Mouse (Mus musculus): ENCODE measurements around the gene Cmbl. TPM values are rescaled to one million over a fixed set of nuclear protein-coding genes. Genes with fewer than 3 reads are reported as not detected.

The Cmbl gene
- total RNA-seq, 2 experiments from 2014 or later, result 13.2 to 14.4 TPM

GRCm38 (mm10) chr15:31538346-31538745, 26.8 kb upstream of the Cmbl start:
- DNase-seq (ENCODE audit: low spot score in 2 of 2), result no peak
- intact Hi-C loops (cut with DNase I), result no loop called here

GRCm38 (mm10) chr15:31539643-31540512, 25.3 kb upstream of the Cmbl start:
- intact Hi-C loops (cut with DNase I), result no loop called here
- peak in 1 of 2 experiments; percentile 11 for DNase-seq (ENCODE audit: low spot score in 2 of 2)

DNA sequence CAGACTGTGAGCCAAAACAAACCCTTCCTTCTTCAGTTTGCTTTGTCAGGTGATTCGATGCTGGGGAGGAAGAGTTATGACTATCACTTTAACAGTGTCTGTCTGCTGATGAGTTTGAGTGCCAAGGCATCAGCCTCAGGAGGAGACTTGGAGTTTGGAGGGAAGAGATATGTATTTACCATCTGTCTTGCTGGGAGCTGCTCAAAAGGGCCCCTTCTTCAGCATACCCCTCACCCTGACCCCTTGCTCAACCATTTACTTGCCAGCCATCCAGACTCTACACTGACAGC, 24.7 kb upstream of the Cmbl start:
- DNase-seq (ENCODE audit: low spot score in 2 of 2), result no peak
- intact Hi-C loops (cut with DNase I), result no loop called here

DNA sequence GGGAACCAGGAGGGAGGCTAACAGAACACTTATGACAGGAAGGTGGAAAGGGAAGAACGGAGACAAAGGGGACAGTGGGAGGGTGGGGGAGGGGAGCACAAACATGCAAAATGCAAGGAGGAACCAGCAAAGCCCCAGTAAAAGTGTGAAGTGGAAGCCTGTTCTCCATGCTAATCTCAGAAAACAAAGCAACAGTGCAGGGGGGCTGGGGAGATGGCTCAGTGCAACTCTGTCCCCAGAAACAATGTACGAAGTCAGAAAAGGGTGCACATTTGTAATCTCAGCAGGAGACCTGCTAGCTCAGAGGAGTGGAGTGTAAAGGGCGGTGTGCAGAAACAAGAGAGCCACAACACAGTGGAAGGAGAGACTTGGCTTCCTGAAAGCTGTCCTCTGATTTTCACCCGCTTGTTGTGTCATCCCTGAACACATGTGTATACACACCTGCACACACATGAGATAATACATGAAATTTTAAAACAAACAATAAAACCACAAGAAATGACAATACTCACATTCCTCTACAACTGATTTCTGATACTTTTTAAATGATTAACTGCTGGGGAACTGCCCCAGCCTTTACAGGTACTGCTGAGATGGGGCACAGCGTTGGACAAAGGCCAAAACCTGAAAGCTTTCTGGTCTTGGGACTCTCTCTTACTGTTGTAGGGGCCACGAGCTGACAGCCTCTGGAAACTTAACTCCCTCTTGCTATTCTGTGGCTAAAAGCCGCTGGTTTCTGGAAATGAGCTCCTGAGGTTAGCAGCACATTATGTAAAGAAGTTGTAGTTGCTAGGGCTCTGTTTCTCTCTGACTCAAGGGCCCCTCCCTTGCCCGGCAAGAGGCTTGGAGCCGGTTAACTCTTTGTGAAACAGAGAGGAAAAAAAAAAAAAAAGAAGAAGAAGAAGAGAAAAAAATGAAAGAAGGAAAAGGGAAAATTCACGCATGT, 22.9 kb upstream of the Cmbl start:
- intact Hi-C loops (cut with DNase I), result no loop called here

GRCm38 (mm10) chr15:31543246-31543645, 21.9 kb upstream of the Cmbl start:
- intact Hi-C loops (cut with DNase I), result no loop called here
- no peak for DNase-seq (ENCODE audit: low spot score in 2 of 2)

More for the DNA sequence above, 22.9 kb upstream of the Cmbl start:
- no peak for DNase-seq (ENCODE audit: low spot score in 2 of 2)

- intact Hi-C loops (cut with DNase I), result no loop called here
These were observed 20.1 kb upstream of the Cmbl start for GRCm38 (mm10) chr15:31545058-31545457.

DNA sequence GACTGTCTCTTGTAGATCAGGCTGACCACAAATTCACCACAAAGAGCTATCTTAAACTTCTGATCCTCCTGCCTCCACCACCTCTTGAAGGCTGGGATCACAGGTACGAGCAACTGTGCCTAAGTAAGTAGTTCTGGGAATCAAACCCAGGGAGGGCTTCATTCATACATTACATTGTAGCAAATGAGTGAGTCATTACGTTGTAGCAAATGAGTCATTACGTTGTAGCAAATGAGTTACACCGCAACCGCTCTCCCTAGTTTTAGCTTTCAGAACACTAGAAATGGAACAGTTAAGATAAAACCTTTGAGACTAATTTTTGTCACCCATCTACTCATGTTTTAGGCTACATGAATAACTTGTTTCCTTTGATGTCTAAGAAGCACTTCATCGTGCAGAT, 18.9 kb upstream of the Cmbl start:
- intact Hi-C loops (cut with DNase I), result no loop called here
- no peak for DNase-seq (ENCODE audit: low spot score in 2 of 2)

More at GRCm38 (mm10) chr15:31545058-31545457, 20.1 kb upstream of the Cmbl start:
- DNase-seq (ENCODE audit: low spot score in 2 of 2), result no peak

DNA sequence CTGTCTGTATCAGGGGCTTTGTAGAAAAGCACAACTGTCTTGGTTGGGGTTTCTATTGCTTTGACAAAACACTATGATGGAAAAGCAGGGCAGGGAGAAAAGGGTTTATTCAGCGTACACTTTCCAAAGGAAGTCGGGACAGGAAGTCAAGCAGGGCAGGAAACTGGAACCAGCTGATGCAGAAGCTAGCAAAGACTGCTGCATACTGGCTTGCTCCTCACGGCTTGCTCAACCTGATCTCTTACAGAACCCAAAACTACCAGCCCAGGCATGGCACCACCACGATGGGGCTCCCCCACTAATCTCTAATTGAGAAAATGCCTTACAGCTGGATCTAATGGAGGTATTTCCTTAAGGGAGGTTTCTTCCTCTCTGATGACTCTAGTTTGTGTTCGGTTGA, 17.8 kb upstream of the Cmbl start:
- no peak for DNase-seq (ENCODE audit: low spot score in 2 of 2)
- intact Hi-C loops (cut with DNase I), result no loop called here

DNA sequence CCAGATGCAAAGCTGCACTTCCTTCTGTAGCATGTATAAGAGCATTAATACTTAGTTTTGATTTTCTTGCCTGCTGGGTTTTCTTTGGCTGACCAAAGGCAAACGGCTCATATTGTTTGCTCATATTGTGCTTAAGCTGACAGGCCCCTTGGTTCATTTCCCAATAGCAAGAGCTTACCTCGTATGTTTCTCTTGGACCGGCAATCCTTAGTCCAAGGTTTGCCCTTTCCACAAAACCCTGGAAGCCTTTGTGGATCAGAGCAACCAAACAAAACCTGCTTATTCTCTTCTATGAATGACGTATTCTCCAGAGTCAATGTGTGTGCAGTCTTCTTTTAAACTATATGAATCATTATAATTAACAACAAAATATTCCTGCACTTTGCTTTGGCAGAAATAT, 14.8 kb upstream of the Cmbl start:
- intact Hi-C loops (cut with DNase I), result no loop called here
- no peak for DNase-seq (ENCODE audit: low spot score in 2 of 2)

- DNase-seq (ENCODE audit: low spot score in 2 of 2), result no peak
- intact Hi-C loops (cut with DNase I), result no loop called here
These were observed 10.3 kb upstream of the Cmbl start for GRCm38 (mm10) chr15:31554855-31555254.

GRCm38 (mm10) chr15:31561390-31561789, 3.8 kb upstream of the Cmbl start:
- no peak for DNase-seq (ENCODE audit: low spot score in 2 of 2)
- intact Hi-C loops (cut with DNase I), result no loop called here

DNA sequence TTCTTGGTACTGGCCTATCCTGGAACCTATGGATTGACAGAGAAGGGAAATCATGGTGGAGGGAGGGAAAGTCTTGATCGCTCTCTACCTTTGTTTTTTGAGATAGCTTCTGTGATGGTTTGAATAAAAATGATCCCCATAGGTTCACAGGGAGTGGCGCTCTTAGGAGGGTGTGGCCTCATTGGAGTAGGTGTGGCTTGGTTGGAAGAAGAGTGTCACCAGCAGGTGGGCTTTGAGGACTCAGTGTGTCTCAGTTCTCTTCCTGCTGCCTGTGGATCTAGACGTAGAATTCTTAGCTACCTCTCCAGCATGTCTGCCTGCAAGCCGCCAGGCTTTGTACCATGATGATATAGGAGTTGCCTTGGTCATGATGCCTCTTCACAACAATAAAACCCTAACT, 3.2 kb upstream of the Cmbl start:
- intact Hi-C loops (cut with DNase I), result no loop called here
- DNase-seq (ENCODE audit: low spot score in 2 of 2), result no peak

GRCm38 (mm10) chr15:31562847-31563246, 2.3 kb upstream of the Cmbl start:
- intact Hi-C loops (cut with DNase I), result no loop called here
- DNase-seq (ENCODE audit: low spot score in 2 of 2), result no peak

GRCm38 (mm10) chr15:31563577-31564546, 1.3 kb upstream of the Cmbl start:
- DNase-seq (ENCODE audit: low spot score in 2 of 2), result no peak

DNA sequence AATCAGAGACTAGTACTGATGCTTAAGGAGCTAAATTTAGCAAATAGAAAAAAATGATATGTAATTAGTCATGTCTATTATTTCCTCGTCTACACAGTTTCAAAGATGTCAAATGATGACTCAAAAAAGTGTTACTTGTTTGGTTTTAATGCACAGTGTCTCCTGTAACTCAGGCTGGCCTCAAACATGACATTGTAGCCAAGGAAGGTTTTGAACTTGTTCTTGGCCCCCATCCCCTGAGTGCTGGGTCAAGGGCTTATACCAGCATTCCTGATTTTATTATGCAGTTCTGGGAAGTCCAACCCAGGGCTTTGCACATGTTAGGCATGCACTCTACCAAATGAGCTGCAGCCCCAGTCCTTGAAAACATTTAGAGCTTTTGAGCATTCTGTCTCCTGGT, 597 bp downstream of the Cmbl start:
- intact Hi-C loops (cut with DNase I), result loop anchor here (5.0 kb wide), 1 partner anchor 33 kb away; the partner anchor contains the start of gene March6
- DNase-seq (ENCODE audit: low spot score in 2 of 2), result no peak

More at GRCm38 (mm10) chr15:31563577-31564546, 1.3 kb upstream of the Cmbl start:
- intact Hi-C loops (cut with DNase I), result no loop called here

DNA sequence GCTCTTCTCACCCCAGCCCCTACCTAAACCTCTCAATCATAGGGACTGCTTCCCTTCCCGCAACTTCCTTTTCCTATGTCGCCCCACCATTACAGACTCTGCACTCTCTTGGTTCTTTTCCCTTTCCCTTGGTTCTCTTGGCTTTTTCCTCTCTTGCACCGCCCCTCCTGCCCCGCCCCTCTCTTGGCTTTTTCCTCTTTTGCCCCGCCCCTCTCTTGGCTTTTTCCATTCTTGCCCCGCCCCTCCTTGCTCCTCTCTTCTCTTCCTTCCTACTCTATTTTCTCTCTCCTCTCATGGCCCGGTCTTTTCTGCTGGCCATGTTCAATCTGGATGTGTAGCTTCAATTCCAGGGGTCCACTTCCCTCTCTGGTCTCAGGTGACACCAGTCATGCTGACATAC, 2.2 kb downstream of the Cmbl start:
- intact Hi-C loops (cut with DNase I), result loop anchor here (5.0 kb wide), 1 partner anchor 35 kb away; the partner anchor contains the start of gene March6
- no peak for DNase-seq (ENCODE audit: low spot score in 2 of 2)

DNA sequence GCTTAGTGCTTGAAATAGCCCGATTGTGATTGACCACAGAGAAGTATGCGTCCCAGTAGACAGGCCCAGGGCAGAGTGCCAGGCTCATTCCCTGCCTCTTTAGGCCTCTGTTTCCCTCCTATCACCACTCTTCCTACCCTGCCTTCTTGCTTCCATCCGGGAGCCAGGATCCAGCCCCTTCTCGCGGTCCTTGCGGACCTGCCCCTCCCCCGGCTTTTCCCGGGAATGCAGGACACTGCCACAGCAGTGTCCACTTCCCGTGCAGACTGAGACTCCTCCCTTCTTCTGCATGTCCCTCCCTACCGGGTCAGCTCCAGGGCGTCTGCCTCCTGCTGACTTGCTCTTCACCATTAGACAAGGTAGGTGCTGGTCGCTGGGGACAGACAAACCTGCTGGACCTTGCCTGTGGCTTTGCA, 3.4 kb downstream of the Cmbl start:
- intact Hi-C loops (cut with DNase I), result loop anchor here (5.0 kb wide), 1 partner anchor 36 kb away; the partner anchor contains the start of gene March6
- DNase-seq (ENCODE audit: low spot score in 2 of 2), result no peak

- intact Hi-C loops (cut with DNase I), result loop anchor here (5.0 kb wide), 1 partner anchor 37 kb away; the partner anchor contains the start of gene March6
These were observed 4.3 kb downstream of the Cmbl start for GRCm38 (mm10) chr15:31569325-31570022.

DNA sequence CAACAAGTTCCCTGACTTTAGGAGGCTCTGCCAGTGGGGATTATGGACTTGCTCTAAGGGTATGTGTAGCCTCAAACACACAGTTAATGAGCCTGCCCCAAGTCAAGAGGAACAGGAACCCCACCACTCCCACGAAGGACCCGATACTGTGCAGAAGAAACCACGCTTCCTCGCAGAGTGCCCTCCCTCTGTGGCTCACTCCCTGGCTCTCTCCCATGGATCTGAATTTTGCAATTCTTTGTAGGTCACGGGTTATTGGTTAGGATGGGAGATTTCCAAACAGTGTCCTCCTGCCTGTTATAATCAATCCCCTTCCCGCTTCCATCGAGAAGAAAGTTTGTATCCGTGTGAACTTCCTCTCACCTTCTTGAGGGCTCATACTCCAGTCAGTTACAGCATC, 5.8 kb downstream of the Cmbl start:
- no peak for DNase-seq (ENCODE audit: low spot score in 2 of 2)
- intact Hi-C loops (cut with DNase I), result no loop called here

More at GRCm38 (mm10) chr15:31569325-31570022, 4.3 kb downstream of the Cmbl start:
- no peak for DNase-seq (ENCODE audit: low spot score in 2 of 2)
